Mouse (Mus musculus) liver, postnatal 0 days (tissue): ENCODE measurements around the gene Zfp334.

Source experiments
- CTCF ChIP-seq: sonication (generic); IDR thresholded peaks from 2 replicates; pipeline ENCODE4 v1.5.1; 2016; ENCODE audit warnings: antibody characterized with exemption, low read depth
- EP300 ChIP-seq: IDR thresholded peaks from 2 replicates; pipeline ENCODE4 v1.6.1; 2016; ENCODE audit warnings: antibody characterized with exemption, low read depth, mild to moderate bottlenecking

- TF ChIP-seq EP300 (no peak), CTCF (no peak)
These were observed 55.3 kb downstream of the Zfp334 start for GRCm38 (mm10) chr2:165332610-165333210.
